9 mouse cellular contexts compared by ENCODE assay signal in the genomic region with DNA sequence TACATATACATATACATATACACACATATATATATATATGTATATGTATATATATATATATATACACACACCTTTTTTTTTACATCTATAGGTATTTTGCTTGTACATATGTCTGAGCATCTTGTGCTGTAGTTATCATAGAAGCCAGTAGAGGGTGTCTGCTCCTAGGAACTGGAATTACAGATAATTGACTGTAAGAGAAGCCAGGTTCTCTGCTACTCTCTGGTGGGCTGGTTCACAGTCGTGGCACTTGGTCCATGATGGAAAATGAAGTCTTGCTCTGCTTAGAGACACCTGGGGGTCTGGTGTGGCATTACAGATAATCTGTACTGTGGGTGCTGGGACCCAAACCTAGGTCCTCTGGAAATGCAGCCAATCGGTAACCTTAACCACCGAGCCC.
DNase-seq lines count a peak whose midpoint lies in the region; ATAC-seq and TF ChIP-seq lines count a peak whose summit lies in the region.
"Had no signal": no experiment of that assay in that cellular context is flagged by ENCODE, and none has a peak within 500 bp of the region (broad histone marks: within the 10 kb centered on the region; RNA-seq: fewer than 3 reads in every experiment).

No protein-coding gene starts in this region.

- H3K27ac ChIP-seq in kidney, adult 2 months (ENCODE audit: insufficient read depth, low read depth, low read length): no peak overlapping the region
- no peak overlapping the region for H3K27ac ChIP-seq in kidney, embryonic 14.5 days (ENCODE audit: low read depth, low read length)

- no peak overlapping the region for H3K9ac ChIP-seq in kidney, embryonic 14.5 days (ENCODE audit: low read depth, low read length)

- H3K9me3 ChIP-seq in kidney, embryonic 14.5 days (ENCODE audit: control insufficient read depth, low read length): no peaks in the 10 kb centered on the region

- no peaks in the 10 kb centered on the region for H3K4me1 ChIP-seq in kidney, adult 2 months (ENCODE audit: control insufficient read depth, insufficient read depth, low read length)
- peaks cover 4% of the 10 kb centered on the region; the same call in 1 of the 2 replicates for H3K4me1 ChIP-seq in kidney, embryonic 14.5 days (ENCODE audit: control insufficient read depth, insufficient read depth, low read length)

- no peak for TF ChIP-seq POLR2A in kidney, adult 2 months (IDR thresholded peaks at IDR 0.05; ENCODE audit: low read depth, low read length)

- WGBS in kidney, adult 2 months: 68% methylated on average over 3 of the region's 3 CpGs
- 73% methylated on average over 3 of the region's 3 CpGs for WGBS in kidney, embryonic 14.5 days

- no peaks in the 10 kb centered on the region for H3K36me3 ChIP-seq in kidney, adult 2 months (ENCODE audit: control insufficient read depth, insufficient read depth, low read length)
- H3K36me3 ChIP-seq in kidney, embryonic 14.5 days (ENCODE audit: control insufficient read depth, insufficient read depth, low read length): no peaks in the 10 kb centered on the region

- TF ChIP-seq CTCF in kidney, adult 2 months (conservative IDR thresholded peaks at IDR 0.05; ENCODE audit: insufficient read depth, insufficient read length, low read depth, low read length): no peak

- no peak for ATAC-seq in kidney, embryonic 14.5 days (ENCODE audit: low FRiP score, low TSS enrichment)
- peak; percentile 88 for ATAC-seq in common myeloid progenitor, adult 5-6 weeks (replicated peaks; ENCODE audit: low read depth, poor library complexity, severe bottlenecking)

- no peak overlapping the region for H3K4me3 ChIP-seq in kidney, adult 2 months (ENCODE audit: insufficient read depth, low read depth, low read length)
- no peak overlapping the region for H3K4me3 ChIP-seq in kidney, embryonic 14.5 days (ENCODE audit: low read length)
- H3K4me3 ChIP-seq: erythroblast, embryonic 14.5 days had no signal

- DNase-seq in kidney, adult 2 months: peak; percentile 10
- peak; percentile 51 for DNase-seq in thymus, postnatal 0 days (ENCODE audit: low spot score)
- no peak for DNase-seq in thymus, postnatal 36 days
- DNase-seq in gastrocnemius, postnatal 4 days (ENCODE audit: low spot score in 2 of 2): no peak
- DNase-seq in urinary bladder, adult 18-20 months (ENCODE audit: low spot score in 2 of 2): no peak
- DNase-seq: adrenal gland, postnatal 10 days had no signal

- no peak overlapping the region for H3K4me2 ChIP-seq in kidney, embryonic 14.5 days (replicated peaks; ENCODE audit: low read depth, low read length)

- no peaks in the 10 kb centered on the region for H3K27me3 ChIP-seq in kidney, adult 2 months (replicated peaks; ENCODE audit: control insufficient read depth, insufficient read depth, low read length)
- no peaks in the 10 kb centered on the region for H3K27me3 ChIP-seq in kidney, embryonic 14.5 days (ENCODE audit: control insufficient read depth, insufficient read depth, low read length)

Comparison
In these comparisons a context has a peak if more than half of its experiments do, and no peak if none do; other contexts are left out.
1. DNase-seq: peak in kidney, adult 2 months (single experiment) and thymus, postnatal 0 days (single experiment); none in thymus, postnatal 36 days (0 of 2), gastrocnemius, postnatal 4 days (0 of 2) and urinary bladder, adult 18-20 months (0 of 2).